Mouse (Mus musculus) MN1 (cell line): ENCODE measurements at regions not wholly inside any gene's neighbourhood (a gene's known extent, or its start where the extent isn't known, plus 50 kb on each side); places are given as distances from the start of the nearest gene placed in this dataset.

Source experiments
- DNase-seq: peaks from one replicate; pipeline ENCODE4 v3.0.0-alpha.2; 2016; ENCODE audit warnings: low spot score

- DNase-seq = no peak
Observed at GRCm38 (mm10) chr14:24631994-24632393, 145.1 kb downstream of the Rps24 start.

- DNase-seq = peak; percentile 24
Observed at GRCm38 (mm10) chr14:24641853-24642252, 154.9 kb downstream of the Rps24 start.

GRCm38 (mm10) chr14:24644117-24644808 lies 157.3 kb downstream of the Rps24 start:
- DNase-seq = no peak

DNA sequence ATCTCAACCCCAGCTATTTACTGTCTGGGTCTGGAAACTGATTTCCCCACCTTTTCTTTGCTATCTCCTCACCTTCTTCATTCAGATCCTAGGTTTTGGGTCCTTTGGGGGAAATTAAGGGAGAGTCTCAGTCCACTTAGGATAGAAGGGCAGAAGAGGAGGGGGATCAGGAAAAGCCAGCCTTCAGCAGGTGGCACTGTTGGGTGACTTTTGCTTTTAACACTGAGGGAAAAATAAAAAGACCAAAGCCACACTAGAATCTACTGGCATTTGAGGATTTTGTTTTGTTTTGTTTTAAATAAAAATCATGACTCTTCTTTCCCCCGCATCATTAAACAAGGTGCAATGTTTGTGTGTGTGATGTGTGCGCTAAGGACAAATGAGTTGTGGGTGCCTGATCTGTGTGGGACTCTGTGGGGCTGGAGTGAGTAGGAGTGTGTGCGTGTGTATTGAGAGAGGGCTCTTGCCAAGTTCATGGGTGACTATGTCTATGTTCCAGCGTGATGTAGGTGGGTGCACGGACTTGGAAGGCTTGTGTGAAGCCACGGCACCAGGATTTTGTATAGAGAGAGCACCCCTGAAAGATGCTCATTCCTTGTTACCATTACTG lies 159.4 kb downstream of the Rps24 start:
- DNase-seq = peak; percentile 11

- DNase-seq = no peak
Observed at GRCm38 (mm10) chr14:24647722-24648121, 160.8 kb downstream of the Rps24 start.

GRCm38 (mm10) chr14:24650195-24650901 lies 163.4 kb downstream of the Rps24 start:
- peak; percentile 18 for DNase-seq

- peak; percentile 35 for DNase-seq
Observed at GRCm38 (mm10) chr14:24650902-24651270, 164.0 kb downstream of the Rps24 start.

- DNase-seq = peak; percentile 71
Observed at GRCm38 (mm10) chr14:24652591-24652990, 165.7 kb downstream of the Rps24 start.

DNA sequence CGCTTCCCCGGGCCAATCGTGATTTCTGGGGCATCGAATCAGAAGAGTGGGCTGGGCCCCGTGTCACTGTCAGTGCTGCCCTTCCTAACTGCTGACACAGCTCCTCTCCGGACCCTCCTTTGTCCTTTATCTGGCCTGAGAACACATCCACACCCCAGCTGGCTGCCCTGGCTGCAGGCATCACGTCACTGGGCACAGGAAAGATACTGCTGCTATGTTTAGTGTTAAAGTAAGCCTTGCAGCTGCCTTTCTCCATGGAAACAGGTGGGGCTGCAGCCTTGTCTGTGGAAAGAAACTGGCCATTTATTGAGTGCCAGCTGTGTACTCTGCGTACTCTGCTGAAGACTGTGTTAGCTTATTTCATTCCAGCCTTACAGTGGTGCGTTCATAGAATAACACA lies 168.7 kb downstream of the Rps24 start:
- no peak for DNase-seq

GRCm38 (mm10) chr14:24661797-24662196 lies 174.9 kb downstream of the Rps24 start:
- no peak for DNase-seq

DNA sequence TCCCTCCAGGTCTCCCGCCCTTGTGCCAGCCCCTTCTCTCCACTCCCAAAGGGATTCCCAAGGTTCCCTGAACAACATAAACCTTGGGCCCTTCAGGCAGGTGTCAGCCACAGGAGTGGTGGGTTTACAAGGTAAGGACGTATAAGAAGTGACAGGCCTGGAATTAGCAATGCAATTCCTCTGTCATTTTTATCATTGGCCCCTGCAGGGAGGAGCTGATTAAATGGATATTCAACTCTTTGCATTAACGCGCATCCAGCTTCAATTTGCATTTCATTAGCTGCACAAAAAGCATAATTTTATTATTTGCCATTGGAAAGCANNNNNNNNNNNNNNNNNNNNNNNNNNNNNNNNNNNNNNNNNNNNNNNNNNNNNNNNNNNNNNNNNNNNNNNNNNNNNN lies 178.3 kb downstream of the Rps24 start:
- no peak for DNase-seq
